10 mouse cellular contexts compared by ENCODE assay signal in the genomic region with DNA sequence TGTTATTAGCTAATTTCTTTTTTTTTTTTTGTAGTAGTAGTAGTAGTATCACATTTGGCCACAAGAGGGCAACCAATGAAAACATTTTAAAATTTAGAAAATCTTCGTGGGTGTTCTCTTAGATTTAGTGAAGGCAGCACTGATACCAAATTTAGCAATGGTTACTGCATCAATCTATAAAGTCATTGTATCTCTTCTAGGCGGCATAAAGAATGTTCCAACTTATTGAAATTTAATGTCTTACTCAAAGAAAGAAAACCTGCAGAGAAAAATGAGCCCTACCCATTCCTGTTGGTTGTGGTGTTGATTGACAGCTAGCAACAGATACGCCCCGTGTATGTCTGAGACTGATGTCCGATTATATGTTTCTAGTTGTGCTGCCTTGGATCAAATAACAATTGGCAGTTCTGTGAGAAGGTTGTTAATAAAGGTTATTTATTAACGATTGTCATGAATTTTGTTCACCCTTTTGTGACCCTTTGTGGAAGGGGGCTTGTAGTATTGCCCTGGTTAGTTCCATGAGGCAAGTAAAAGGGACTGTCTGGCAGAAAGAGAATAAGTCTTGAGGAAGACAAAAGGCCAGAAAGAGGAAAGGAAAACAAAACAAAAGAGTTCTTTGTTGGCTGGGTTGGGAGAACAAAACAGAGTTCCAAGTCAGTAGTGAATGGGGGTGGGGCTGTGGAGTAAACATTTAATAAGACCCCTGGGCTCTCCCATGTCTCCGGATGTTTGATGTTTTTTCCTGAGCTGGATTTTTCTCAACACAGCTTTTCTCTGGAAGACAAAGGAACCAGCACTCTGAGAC.
A peak's percentile ranks its signal among the peaks of the same experiment; 100 is the strongest.
DNase-seq lines count a peak whose midpoint lies in the region; ATAC-seq and TF ChIP-seq lines count a peak whose summit lies in the region.
"Had no signal": no experiment of that assay in that cellular context is flagged by ENCODE, and none has a peak within 500 bp of the region (broad histone marks: within the 10 kb centered on the region; RNA-seq: fewer than 3 reads in every experiment).

No protein-coding gene starts in this region.

- ATAC-seq in heart, embryonic 11.5 days (replicated peaks; ENCODE audit: insufficient number of reproducible peaks, low FRiP score, low TSS enrichment), result no peak
- ATAC-seq in forebrain, embryonic 13.5 days, result peak; percentile 89
- no peak for ATAC-seq in erythroid progenitor cell, adult 5-6 weeks (replicated peaks; ENCODE audit: low FRiP score, poor library complexity, severe bottlenecking)
- ATAC-seq: Patski had no signal

- H3K27ac ChIP-seq in heart, embryonic 11.5 days (ENCODE audit: low read depth, low read length), result no peak overlapping the region
- no peak overlapping the region for H3K27ac ChIP-seq in ES-E14 (ENCODE audit: insufficient read depth, low read depth, low read length, poor library complexity, severe bottlenecking)
- H3K27ac ChIP-seq in forebrain, embryonic 13.5 days, result peak overlapping the region; percentile 57
- H3K27ac ChIP-seq in midbrain, embryonic 10.5 days (replicated peaks), result peak overlapping the region; percentile 85
- H3K27ac ChIP-seq: stomach, embryonic 15.5 days had no signal

- no peaks in the 10 kb centered on the region for H3K36me3 ChIP-seq in heart, embryonic 11.5 days (ENCODE audit: control insufficient read depth, insufficient read depth, low read length)
- H3K36me3 ChIP-seq in ES-E14 (ENCODE audit: control insufficient read depth, insufficient read depth, low read length, poor library complexity, severe bottlenecking), result no peaks in the 10 kb centered on the region
- H3K36me3 ChIP-seq in forebrain, embryonic 13.5 days (ENCODE audit: poor library complexity, severe bottlenecking), result no peaks in the 10 kb centered on the region
- no peaks in the 10 kb centered on the region for H3K36me3 ChIP-seq in midbrain, embryonic 10.5 days
- H3K36me3 ChIP-seq: stomach, embryonic 15.5 days had no signal

- WGBS in heart, embryonic 11.5 days (ENCODE audit: insufficient replicate concordance), result 31% methylated on average over 7 of the region's 7 CpGs
- under 1% methylated on average over 7 of the region's 7 CpGs for WGBS in forebrain, embryonic 13.5 days
- WGBS in midbrain, embryonic 10.5 days, result 5% methylated on average over 7 of the region's 7 CpGs

- H3K27me3 ChIP-seq in heart, embryonic 11.5 days (ENCODE audit: control insufficient read depth, insufficient read depth, low read length), result no peaks in the 10 kb centered on the region
- no peaks in the 10 kb centered on the region for H3K27me3 ChIP-seq in forebrain, embryonic 13.5 days
- H3K27me3 ChIP-seq in midbrain, embryonic 10.5 days (ENCODE audit: low read depth, poor library complexity, severe bottlenecking), result no peaks in the 10 kb centered on the region
- H3K27me3 ChIP-seq: stomach, embryonic 15.5 days had no signal

- H3K9me3 ChIP-seq in heart, embryonic 11.5 days (replicated peaks; ENCODE audit: control insufficient read depth, low read length), result no peaks in the 10 kb centered on the region
- H3K9me3 ChIP-seq in ES-E14 (ENCODE audit: control insufficient read depth, insufficient read depth, low read depth, low read length), result no peaks in the 10 kb centered on the region
- no peaks in the 10 kb centered on the region for H3K9me3 ChIP-seq in forebrain, embryonic 13.5 days (replicated peaks)
- no peaks in the 10 kb centered on the region for H3K9me3 ChIP-seq in midbrain, embryonic 10.5 days (replicated peaks)
- H3K9me3 ChIP-seq: stomach, embryonic 15.5 days had no signal

- no peak for DNase-seq in heart, adult 18-20 months
- DNase-seq in ES-E14 (ENCODE audit: low read depth, low spot score), result peak; percentile 20
- peak; percentile 38 for DNase-seq in midbrain, embryonic 10.5 days (ENCODE audit: low spot score)
- DNase-seq in urinary bladder, postnatal 10 days (ENCODE audit: low spot score), result no peak
- no peak for DNase-seq in spleen, postnatal 10 days (ENCODE audit: low spot score in 2 of 2)

- H3K4me1 ChIP-seq in heart, embryonic 11.5 days (ENCODE audit: control insufficient read depth, insufficient read depth, low read length), result no peaks in the 10 kb centered on the region
- H3K4me1 ChIP-seq in ES-E14 (ENCODE audit: control insufficient read depth in 2 of 2, insufficient read depth in 2 of 2, low read length in 2 of 2, poor library complexity in 1 of 2), result no peaks in the 10 kb centered on the region
- H3K4me1 ChIP-seq in forebrain, embryonic 13.5 days, result peaks cover 5% of the 10 kb centered on the region
- H3K4me1 ChIP-seq in midbrain, embryonic 10.5 days, result peaks cover 11% of the 10 kb centered on the region
- H3K4me1 ChIP-seq: stomach, embryonic 15.5 days had no signal

- H3K4me3 ChIP-seq in heart, embryonic 11.5 days (ENCODE audit: low read depth, low read length), result no peak overlapping the region
- no peak overlapping the region for H3K4me3 ChIP-seq in ES-E14 (ENCODE audit: insufficient read depth in 1 of 2, low read depth in 1 of 2, low read length in 2 of 2, poor library complexity in 1 of 2, severe bottlenecking in 1 of 2)
- H3K4me3 ChIP-seq in forebrain, embryonic 13.5 days, result peak overlapping the region; percentile 18; the same call in 1 of the 2 replicates
- peak overlapping the region; percentile 44 for H3K4me3 ChIP-seq in midbrain, embryonic 10.5 days
- H3K4me3 ChIP-seq: stomach, embryonic 15.5 days had no signal

- H3K4me2 ChIP-seq in heart, embryonic 11.5 days, result peak overlapping the region; percentile 31
- H3K4me2 ChIP-seq in forebrain, embryonic 13.5 days, result peak overlapping the region; percentile 51
- H3K4me2 ChIP-seq: stomach, embryonic 15.5 days had no signal

- in situ Hi-C loops in ES-E14 (cut with MboI; ENCODE audit: low sequenced_read_pairs in 2 of 2, unreplicated experiment in 2 of 2), result loop anchor here in 1 of 2 experiments (25.0 kb wide), 1 partner anchor 778 kb away; no protein-coding TSS in a partner anchor

- no peak overlapping the region for H3K9ac ChIP-seq in heart, embryonic 11.5 days (ENCODE audit: low read depth, low read length)
- no peak overlapping the region for H3K9ac ChIP-seq in ES-E14 (ENCODE audit: insufficient read depth, low read depth, low read length, poor library complexity, severe bottlenecking)
- H3K9ac ChIP-seq in forebrain, embryonic 13.5 days, result no peak overlapping the region
- H3K9ac ChIP-seq: stomach, embryonic 15.5 days had no signal

TF ChIP-seq in ES-E14, 5 proteins besides CTCF, POLR2A, EP300 and RAD21:
- no peak for TF ChIP-seq ZC3H11A (IDR thresholded peaks at IDR 0.05; ENCODE audit: borderline replicate concordance, low read depth, low read length)
- TF ChIP-seq ZNF384 (IDR thresholded peaks at IDR 0.05; ENCODE audit: low read depth, low read length), result peak; percentile 91

Comparison
In these comparisons a context has a peak if more than half of its experiments do, and no peak if none do; other contexts are left out.
1. H3K27ac ChIP-seq: peak in forebrain, embryonic 13.5 days (single experiment) and midbrain, embryonic 10.5 days (single experiment); none in heart, embryonic 11.5 days (single experiment) and ES-E14 (single experiment).
2. H3K4me3 ChIP-seq: peak in forebrain, embryonic 13.5 days (single experiment) and midbrain, embryonic 10.5 days (single experiment); none in heart, embryonic 11.5 days (single experiment) and ES-E14 (0 of 2).
3. DNase-seq: peak in ES-E14 (single experiment) and midbrain, embryonic 10.5 days (single experiment); none in heart, adult 18-20 months (0 of 2), urinary bladder, postnatal 10 days (single experiment) and spleen, postnatal 10 days (0 of 2).